Mouse (Mus musculus) heart, embryonic 15.5 days (tissue): Measurements from ENCODE around the gene Anp32e. TPM values are rescaled to one million over a fixed set of nuclear protein-coding genes. Genes with fewer than 3 reads are reported as not detected.
"Not testable (repeated sequence)": the region's sequence is repeated elsewhere in the genome, so short reads cannot be mapped to it uniquely, and the experiment has no call there.

Experiments used
- ATAC-seq: fragments of 200-750 bp; cut with Nextera tagmentation; replicated peaks from 2 replicates; pipeline ENCODE4 v1.8.0; 2017; ENCODE audit warnings: low read depth, moderate TSS enrichment; ENCODE audit not compliant: insufficient number of reproducible peaks, insufficient read depth, low FRiP score
- H3K27ac ChIP-seq: fragments of 300-500 bp; sonication (generic); 2 replicates; pipeline ENCODE4 v1.5.1; 2015; ENCODE audit warnings: mild to moderate bottlenecking, inconsistent platforms
- H3K27me3 ChIP-seq: fragments of 300-500 bp; sonication (generic); 2 replicates; pipeline ENCODE4 v1.6.1; 2015; ENCODE audit warnings: inconsistent platforms
- H3K36me3 ChIP-seq: fragments of 300-500 bp; sonication (generic); 2 replicates; pipeline ENCODE4 v1.6.1; 2015; ENCODE audit warnings: mild to moderate bottlenecking, inconsistent platforms
- H3K4me1 ChIP-seq: fragments of 300-500 bp; sonication (generic); replicated peaks from 2 replicates; pipeline ENCODE4 v1.6.1; 2015; ENCODE audit warnings: inconsistent platforms
- H3K4me2 ChIP-seq: fragments of 300-500 bp; sonication (generic); 2 replicates; pipeline ENCODE4 v1.6.1; 2015; ENCODE audit warnings: inconsistent platforms, mild to moderate bottlenecking, moderate library complexity
- H3K4me3 ChIP-seq: fragments of 300-500 bp; sonication (generic); 2 replicates; pipeline ENCODE4 v1.5.1; 2015; ENCODE audit warnings: mild to moderate bottlenecking, inconsistent platforms
- H3K9ac ChIP-seq: fragments of 300-500 bp; sonication (generic); 2 replicates; pipeline ENCODE4 v1.6.1; 2015; ENCODE audit warnings: mild to moderate bottlenecking, inconsistent platforms
- H3K9me3 ChIP-seq: fragments of 300-500 bp; sonication (generic); replicated peaks from 2 replicates; pipeline ENCODE4 v1.6.1; 2016; ENCODE audit warnings: inconsistent platforms
- WGBS: fragments of 180-500 bp; shearing (Covaris S2); methylation state at CpG from one replicate; pipeline ENCODE4 v1.1.7; 2015; ENCODE audit warnings: mixed read lengths; 5-methylcytosine and 5-hydroxymethylcytosine counted together
- polyA plus RNA-seq: library from polyadenylated mRNA; unstranded; fragments of >200 nt; fragmentation: Nextera tagmentation; extraction: Ambion mirVana; gene quantifications from 2 replicates; pipeline ENCODE4 v1.2.1, GENCODE M21; 2015

Anp32e gene
- polyA plus RNA-seq, 1 experiment from 2014 or later, result 187 TPM

DNA sequence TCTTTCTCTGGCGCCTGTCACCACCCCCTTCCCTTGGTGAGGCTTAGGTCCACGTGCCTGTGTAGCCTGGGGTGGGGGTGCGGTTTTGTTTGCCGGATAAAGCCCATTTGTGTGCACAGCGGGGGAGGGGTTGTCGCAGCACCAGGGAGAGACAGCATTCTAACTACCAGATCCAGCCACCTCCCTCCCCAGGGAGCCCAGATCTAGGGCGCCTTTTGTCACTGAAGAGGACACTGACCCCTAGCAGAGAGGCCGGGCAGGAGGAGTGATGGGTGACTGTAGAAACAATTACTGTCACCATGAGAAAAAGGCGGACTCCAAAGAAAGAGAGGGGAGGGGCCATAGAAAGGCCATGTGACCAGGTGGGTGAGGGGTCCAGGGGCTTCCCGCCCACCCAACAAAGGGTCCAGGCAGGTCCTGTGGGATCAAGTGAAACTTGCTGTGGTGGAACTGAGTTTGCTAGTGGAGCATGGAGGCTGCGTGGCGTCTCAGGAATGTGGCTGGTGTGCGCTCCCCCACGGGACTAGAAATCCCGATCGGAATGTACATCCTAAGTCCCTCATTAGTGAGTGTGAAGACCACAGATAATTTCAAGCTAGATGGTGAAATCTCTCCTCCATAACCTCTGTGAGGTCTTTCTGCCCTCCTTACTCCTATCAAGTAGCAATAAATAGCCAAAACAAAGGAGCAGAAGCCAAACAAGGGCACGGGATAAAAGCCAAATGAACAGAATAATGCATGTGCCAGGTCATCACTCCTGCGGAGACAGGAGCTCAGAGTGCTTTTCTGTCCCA lies 23.7 kb upstream of the Anp32e start:
- Histone ChIP-seq H3K27me3 (no peaks in the 10 kb centered on the region), H3K36me3 (no peaks in the 10 kb centered on the region), H3K4me3 (peak overlapping the region; percentile 47), H3K4me1 (peaks cover 43% of the 10 kb centered on the region), H3K9me3 (no peaks in the 10 kb centered on the region), H3K9ac (peak overlapping the region; percentile 56), H3K4me2 (peak overlapping the region; percentile 77), H3K27ac (peak overlapping the region; percentile 87)
- WGBS, result under 1% methylated on average over 18 of the region's 18 CpGs
- peak; percentile 32; the same call in 1 of the 2 replicates for ATAC-seq

DNA sequence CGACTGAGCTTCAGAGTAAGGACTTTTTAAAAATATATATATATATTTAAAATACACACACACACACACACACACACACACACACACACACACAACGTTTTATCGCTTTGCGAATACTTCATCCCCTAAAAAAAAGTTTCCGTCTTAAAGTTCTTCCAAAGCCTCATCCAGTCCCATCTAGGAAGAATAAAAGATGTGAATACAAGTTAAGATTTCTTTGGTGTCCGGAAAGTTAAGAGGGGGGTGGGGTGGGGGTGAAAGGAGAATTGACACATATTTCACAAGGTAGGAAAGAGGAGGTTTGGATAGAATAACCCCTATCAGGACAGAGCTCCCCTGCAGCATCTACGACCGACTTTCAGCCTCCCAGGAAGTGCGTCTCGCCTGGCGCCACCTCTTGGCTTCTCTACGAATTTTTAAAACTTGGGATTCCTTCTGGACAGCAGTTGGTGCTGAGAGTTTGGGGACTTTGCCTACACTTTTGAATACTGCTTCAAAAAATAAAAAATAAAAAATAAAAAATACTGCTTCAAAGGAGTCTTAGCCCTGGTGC lies 23.0 kb upstream of the Anp32e start:
- no peaks in the 10 kb centered on the region for H3K9me3 ChIP-seq
- peak overlapping the region; percentile 87 for H3K27ac ChIP-seq
- peak overlapping the region; percentile 47 for H3K4me3 ChIP-seq
- H3K27me3 ChIP-seq, result no peaks in the 10 kb centered on the region
- ATAC-seq, result no peak
- H3K4me1 ChIP-seq, result peaks cover 43% of the 10 kb centered on the region
- H3K9ac ChIP-seq, result peak overlapping the region; percentile 56; the same call in 1 of the 2 replicates
- WGBS, result under 1% methylated on average over 12 of the region's 12 CpGs
- H3K4me2 ChIP-seq, result peak overlapping the region; percentile 77
- no peaks in the 10 kb centered on the region for H3K36me3 ChIP-seq

DNA sequence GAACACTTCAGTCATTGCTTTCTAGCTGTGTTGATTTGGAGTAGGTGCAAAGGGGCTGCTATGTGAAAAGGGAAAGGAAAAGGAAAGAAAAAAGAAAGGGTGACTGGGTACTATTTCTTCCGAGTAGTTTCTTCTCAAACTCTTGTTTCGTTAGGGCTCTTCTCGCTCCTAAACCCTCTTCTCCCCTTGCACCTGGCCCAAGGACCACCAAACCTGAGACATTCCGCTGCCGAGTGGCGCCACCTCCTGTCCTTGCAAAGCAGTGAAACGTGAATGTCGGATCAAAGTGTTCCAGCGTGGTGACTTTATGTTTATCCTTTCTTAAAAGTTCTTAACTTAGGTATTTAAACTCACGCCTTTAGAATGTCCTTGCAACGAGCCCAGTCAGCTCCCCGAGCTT lies 22.2 kb upstream of the Anp32e start:
- 0% methylated on average over 12 of the region's 12 CpGs for WGBS
- no peak for ATAC-seq
- Histone ChIP-seq H3K4me3 (peak overlapping the region; percentile 47), H3K4me2 (peak overlapping the region; percentile 77), H3K4me1 (peaks cover 39% of the 10 kb centered on the region), H3K27me3 (no peaks in the 10 kb centered on the region), H3K36me3 (no peaks in the 10 kb centered on the region), H3K9me3 (no peaks in the 10 kb centered on the region), H3K27ac (no peak overlapping the region), H3K9ac (0 out of 2 replicates have a peak overlapping the region, but pooled peaks have one; percentile 13)

DNA sequence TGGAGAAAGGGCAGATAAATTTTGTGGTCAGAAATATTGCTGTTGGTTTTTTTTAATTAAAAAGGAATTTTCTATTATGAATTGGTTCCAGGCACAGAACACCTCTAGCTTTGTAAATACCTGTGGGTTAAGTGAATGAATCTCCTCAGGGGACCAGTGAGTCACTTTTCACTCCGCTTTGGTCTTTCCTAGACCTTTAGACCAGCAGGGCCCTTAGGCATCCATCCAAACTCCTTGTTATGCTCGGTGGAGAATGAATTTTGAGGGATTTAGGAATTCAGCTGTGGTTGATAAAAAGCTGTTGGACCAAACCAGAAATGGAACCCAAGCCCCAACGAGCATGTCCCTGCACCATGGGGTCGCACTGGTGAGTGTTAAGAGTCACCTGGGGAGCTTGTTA lies 21.4 kb upstream of the Anp32e start:
- H3K27ac ChIP-seq, result no peak overlapping the region
- no peak overlapping the region for H3K4me3 ChIP-seq
- no peaks in the 10 kb centered on the region for H3K36me3 ChIP-seq
- no peaks in the 10 kb centered on the region for H3K27me3 ChIP-seq
- no peak for ATAC-seq
- no peak overlapping the region for H3K4me2 ChIP-seq
- no peak overlapping the region for H3K9ac ChIP-seq
- peaks cover 33% of the 10 kb centered on the region for H3K4me1 ChIP-seq
- H3K9me3 ChIP-seq, result no peaks in the 10 kb centered on the region
- WGBS, result 39% methylated on average over 4 of the region's 4 CpGs

DNA sequence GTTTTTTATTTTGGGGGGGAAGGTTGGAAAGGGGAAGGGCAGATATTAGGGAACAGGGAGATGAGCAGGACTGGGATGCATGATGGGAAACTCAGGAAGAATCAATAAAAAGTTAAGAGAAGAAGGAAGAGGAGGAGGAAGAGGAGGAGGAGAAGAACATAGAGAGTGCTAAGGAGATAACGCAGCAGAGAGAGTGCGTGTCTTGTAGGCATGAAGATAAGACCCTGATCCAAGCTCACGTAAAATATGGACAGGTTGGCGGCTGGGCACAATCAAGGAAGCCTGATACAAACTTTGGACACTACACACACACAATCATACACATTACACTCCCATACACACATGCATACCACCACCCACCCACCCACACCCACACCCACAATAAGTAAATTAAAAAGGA lies 14.3 kb upstream of the Anp32e start:
- no peaks in the 10 kb centered on the region for H3K36me3 ChIP-seq
- no peaks in the 10 kb centered on the region for H3K9me3 ChIP-seq
- H3K9ac ChIP-seq, result no peak overlapping the region
- H3K4me1 ChIP-seq, result no peaks in the 10 kb centered on the region
- no peak overlapping the region for H3K4me2 ChIP-seq
- ATAC-seq, result no peak
- H3K4me3 ChIP-seq, result no peak overlapping the region
- H3K27me3 ChIP-seq, result no peaks in the 10 kb centered on the region
- WGBS, result 69% methylated on average over 4 of the region's 4 CpGs
- no peak overlapping the region for H3K27ac ChIP-seq

DNA sequence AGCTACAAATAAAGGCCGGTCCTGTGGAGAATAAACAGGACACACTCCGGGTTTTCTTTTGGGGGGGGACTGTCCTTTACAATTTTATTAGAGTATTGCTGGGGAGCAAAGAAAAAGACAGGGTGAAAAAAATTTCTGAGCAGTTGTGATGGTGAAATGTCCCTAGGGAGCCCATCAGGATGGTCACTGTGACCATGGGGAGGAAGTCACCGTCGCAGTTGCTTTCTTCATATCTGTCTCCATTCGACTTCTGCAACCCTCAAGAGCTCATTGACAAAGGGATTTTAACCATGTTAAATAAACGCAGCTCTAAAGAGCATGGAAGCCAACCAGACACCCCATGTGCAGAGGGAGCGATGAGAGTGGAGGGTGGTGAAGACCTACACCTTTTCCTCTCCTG lies 12.3 kb upstream of the Anp32e start:
- H3K4me3 ChIP-seq, result no peak overlapping the region
- H3K4me2 ChIP-seq, result no peak overlapping the region
- H3K27me3 ChIP-seq, result no peaks in the 10 kb centered on the region
- 0 out of 2 replicates have a peak, but pooled peaks cover 2% of the 10 kb centered on the region for H3K4me1 ChIP-seq
- no peak overlapping the region for H3K9ac ChIP-seq
- no peak for ATAC-seq
- H3K27ac ChIP-seq, result no peak overlapping the region
- 60% methylated on average over 7 of the region's 7 CpGs for WGBS
- no peaks in the 10 kb centered on the region for H3K9me3 ChIP-seq
- no peaks in the 10 kb centered on the region for H3K36me3 ChIP-seq

DNA sequence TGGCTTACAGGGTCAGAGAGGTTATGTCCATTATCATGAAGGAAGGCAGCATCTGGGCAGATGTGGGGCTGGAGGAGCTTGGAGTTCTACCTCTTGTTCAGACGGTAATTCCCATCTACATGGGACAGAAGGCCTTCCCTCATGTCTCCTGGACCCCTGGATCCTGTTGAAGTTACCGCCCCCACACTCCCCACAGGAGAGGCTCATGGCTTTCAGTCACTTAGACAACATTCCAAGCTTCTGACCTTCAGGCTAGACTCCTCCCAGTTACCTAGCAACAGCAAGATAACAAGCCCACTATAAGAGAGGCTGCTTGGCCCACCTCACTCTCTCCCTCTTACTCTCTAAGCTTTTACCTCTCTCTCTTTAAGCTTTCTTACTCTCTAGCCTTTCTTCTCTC lies 8.5 kb upstream of the Anp32e start:
- not testable (repeated sequence) for H3K36me3 ChIP-seq, H3K9me3 ChIP-seq, H3K27me3 ChIP-seq, H3K27ac ChIP-seq, H3K4me2 ChIP-seq, H3K9ac ChIP-seq, H3K4me1 ChIP-seq, ATAC-seq, H3K4me3 ChIP-seq
- 39% methylated on average over 2 of the region's 2 CpGs for WGBS

DNA sequence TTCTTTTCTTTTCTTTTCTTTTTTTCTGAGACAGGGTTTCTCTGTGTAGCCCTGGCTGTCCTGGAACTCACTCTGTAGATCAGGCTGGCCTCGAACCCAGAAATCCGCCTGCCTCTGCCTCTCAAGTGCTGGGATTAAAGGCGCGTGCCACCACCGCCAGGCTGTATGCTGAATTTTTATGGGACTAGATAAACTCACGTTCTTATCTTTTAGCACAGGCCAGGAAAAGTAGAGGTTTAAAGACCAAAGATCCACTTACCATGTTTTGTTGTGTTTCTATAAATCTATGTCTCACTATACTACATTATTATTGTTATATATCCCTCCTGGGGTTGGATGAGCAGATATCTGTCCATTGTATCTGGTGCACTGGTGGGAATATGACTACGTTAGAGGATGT lies 5.6 kb upstream of the Anp32e start:
- not testable (repeated sequence) for H3K27ac ChIP-seq, ATAC-seq, H3K4me2 ChIP-seq, H3K36me3 ChIP-seq, H3K4me3 ChIP-seq, H3K27me3 ChIP-seq, H3K4me1 ChIP-seq, H3K9me3 ChIP-seq, H3K9ac ChIP-seq
- WGBS, result 85% methylated on average over 7 of the region's 7 CpGs

DNA sequence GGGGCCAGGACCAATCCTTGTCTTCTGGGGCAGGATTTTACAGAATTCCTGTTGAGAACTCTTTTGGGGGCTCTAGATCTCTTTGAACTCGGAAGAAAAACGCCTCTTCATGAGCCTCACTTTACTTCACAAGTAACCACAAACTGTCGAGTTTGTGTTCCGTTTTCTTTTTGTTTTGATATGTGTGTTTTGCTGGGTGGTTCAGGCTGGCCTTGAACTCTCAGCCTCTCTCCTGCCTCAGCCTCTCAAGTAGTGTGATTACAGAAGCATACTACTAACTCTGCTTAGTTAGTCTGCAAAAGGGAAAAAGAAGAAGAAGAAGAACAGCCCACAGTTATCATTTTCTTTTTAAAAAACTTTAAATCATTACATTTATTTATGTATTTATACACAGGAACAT lies 4.9 kb upstream of the Anp32e start:
- H3K27me3 ChIP-seq, result no peaks in the 10 kb centered on the region
- H3K9ac ChIP-seq, result no peak overlapping the region
- no peak for ATAC-seq
- no peak overlapping the region for H3K4me2 ChIP-seq
- H3K4me3 ChIP-seq, result no peak overlapping the region
- peaks cover 8% of the 10 kb centered on the region; the same call in 1 of the 2 replicates for H3K4me1 ChIP-seq
- H3K36me3 ChIP-seq, result no peaks in the 10 kb centered on the region
- WGBS, result 67% methylated on average over 4 of the region's 4 CpGs
- H3K9me3 ChIP-seq, result no peaks in the 10 kb centered on the region
- no peak overlapping the region for H3K27ac ChIP-seq

DNA sequence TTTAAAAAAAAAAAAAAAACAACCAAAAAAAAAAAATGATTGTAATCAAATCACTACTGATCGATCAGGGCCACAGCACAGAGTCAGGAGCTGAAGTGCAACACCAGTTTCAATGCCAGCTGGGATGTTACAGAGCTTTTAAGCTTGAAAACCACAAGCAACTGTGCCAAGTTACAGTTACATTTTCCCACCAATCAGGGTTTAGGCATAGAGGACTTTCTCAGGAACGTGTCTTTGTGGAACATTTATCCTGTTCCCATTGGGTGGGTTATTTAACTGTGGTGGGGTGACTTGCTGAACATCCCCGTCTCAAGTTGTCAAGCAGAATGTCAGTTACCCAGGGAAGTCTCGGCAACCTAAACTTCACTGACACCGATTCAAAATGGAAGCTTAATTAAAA lies 4.0 kb upstream of the Anp32e start:
- Histone ChIP-seq H3K36me3 (no peaks in the 10 kb centered on the region), H3K4me1 (peaks cover 8% of the 10 kb centered on the region; the same call in 1 of the 2 replicates), H3K27me3 (no peaks in the 10 kb centered on the region), H3K9me3 (no peaks in the 10 kb centered on the region), H3K9ac (no peak overlapping the region), H3K27ac (no peak overlapping the region), H3K4me2 (no peak overlapping the region), H3K4me3 (no peak overlapping the region)
- ATAC-seq, result no peak
- WGBS, result 78% methylated on average over 5 of the region's 5 CpGs

DNA sequence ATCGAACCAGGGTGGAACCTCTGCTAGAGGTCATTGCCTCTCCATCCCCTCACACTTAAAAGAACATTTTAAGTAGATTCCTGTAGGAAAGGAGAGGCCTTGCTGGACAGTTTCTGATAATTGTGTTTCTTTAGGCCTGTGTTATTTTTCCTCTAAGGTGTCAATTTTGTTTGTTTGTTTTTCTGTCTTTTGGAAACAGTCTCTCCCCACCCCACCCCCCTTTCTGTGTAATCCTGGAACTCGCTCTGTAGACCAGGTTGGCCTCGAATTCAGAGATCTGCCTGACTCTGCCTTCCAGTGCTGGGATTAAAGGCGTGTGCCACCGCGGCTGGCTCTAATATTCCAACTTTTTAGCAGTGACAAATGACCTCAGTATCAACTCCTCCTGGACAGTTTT lies 787 bp upstream of the Anp32e start:
- H3K4me1 ChIP-seq, result peaks cover 15% of the 10 kb centered on the region
- H3K36me3 ChIP-seq, result no peaks in the 10 kb centered on the region
- peak overlapping the region; percentile 55 for H3K9ac ChIP-seq
- 48% methylated on average over 6 of the region's 6 CpGs for WGBS
- peak overlapping the region; percentile 86 for H3K27ac ChIP-seq
- H3K4me3 ChIP-seq, result peak overlapping the region; percentile 94
- H3K9me3 ChIP-seq, result no peaks in the 10 kb centered on the region
- H3K4me2 ChIP-seq, result peak overlapping the region; percentile 75
- no peak for ATAC-seq
- no peaks in the 10 kb centered on the region for H3K27me3 ChIP-seq
